In genomic region chr7:120835449-120836359, GRCm38 (mm10) we compare ENCODE assay signal across 8 mouse cellular contexts. TPM values are rescaled to one million over a fixed set of nuclear protein-coding genes. Genes with fewer than 3 reads are reported as not detected.
DNase-seq lines count a peak whose midpoint lies in the region; ATAC-seq lines count a peak whose summit lies in the region.

No protein-coding gene starts in this region.

- H3K4me2 ChIP-seq in embryonic facial prominence, embryonic 11.5 days (ENCODE audit: low read depth, low read length) = peak overlapping the region; percentile 65
- H3K4me2 ChIP-seq in midbrain, embryonic 12.5 days (replicated peaks) = peak overlapping the region; percentile 57

- DNase-seq in 3134 (ENCODE audit: extremely low read depth, insufficient read length, low spot score) = peak; percentile 85
- DNase-seq in adrenal gland, postnatal 25 days = peak; percentile 89
- DNase-seq in embryonic facial prominence, embryonic 11.5 days (ENCODE audit: low spot score) = peak; percentile 94
- DNase-seq in heart, adult 11 months = peak; percentile 99
- peak; percentile 92 for DNase-seq in kidney, adult 11 months
- peak; percentile 92 for DNase-seq in limb, embryonic 10.5 days (ENCODE audit: low spot score)
- peak; percentile 98 for DNase-seq in skeletal muscle tissue, adult 2 months (ENCODE audit: low read depth, low spot score)

- peak overlapping the region; percentile 44 for H3K4me3 ChIP-seq in embryonic facial prominence, embryonic 11.5 days (ENCODE audit: low read depth, low read length)
- peak overlapping the region; percentile 69 for H3K4me3 ChIP-seq in limb, embryonic 10.5 days
- H3K4me3 ChIP-seq in midbrain, embryonic 12.5 days = peak overlapping the region; percentile 57

- no peak overlapping the region for H3K27ac ChIP-seq in embryonic facial prominence, embryonic 11.5 days (replicated peaks; ENCODE audit: low read depth, low read length)
- peak overlapping the region; percentile 73 for H3K27ac ChIP-seq in limb, embryonic 10.5 days
- H3K27ac ChIP-seq in midbrain, embryonic 12.5 days (replicated peaks) = peak overlapping the region; percentile 56

- WGBS in embryonic facial prominence, embryonic 11.5 days = 1% methylated on average over 41 of the region's 41 CpGs
- 2% methylated on average over 41 of the region's 41 CpGs for WGBS in limb, embryonic 10.5 days
- under 1% methylated on average over 41 of the region's 41 CpGs for WGBS in midbrain, embryonic 12.5 days

- no peaks in the 10 kb centered on the region for H3K9me3 ChIP-seq in embryonic facial prominence, embryonic 11.5 days (replicated peaks; ENCODE audit: control insufficient read depth, low read length)
- H3K9me3 ChIP-seq in limb, embryonic 10.5 days (replicated peaks) = no peaks in the 10 kb centered on the region
- no peaks in the 10 kb centered on the region for H3K9me3 ChIP-seq in midbrain, embryonic 12.5 days

- H3K36me3 ChIP-seq in embryonic facial prominence, embryonic 11.5 days (replicated peaks; ENCODE audit: control insufficient read depth, insufficient read depth, low read depth, low read length) = no peaks in the 10 kb centered on the region
- H3K36me3 ChIP-seq in limb, embryonic 10.5 days = no peaks in the 10 kb centered on the region
- H3K36me3 ChIP-seq in midbrain, embryonic 12.5 days = no peaks in the 10 kb centered on the region

- no peaks in the 10 kb centered on the region for H3K27me3 ChIP-seq in embryonic facial prominence, embryonic 11.5 days (ENCODE audit: control insufficient read depth, insufficient read depth, low read length)
- H3K27me3 ChIP-seq in limb, embryonic 10.5 days (ENCODE audit: low read depth, poor library complexity, severe bottlenecking) = peaks cover 17% of the 10 kb centered on the region
- peaks cover 34% of the 10 kb centered on the region for H3K27me3 ChIP-seq in midbrain, embryonic 12.5 days

- no peaks in the 10 kb centered on the region; the same call in 1 of the 2 replicates for H3K4me1 ChIP-seq in embryonic facial prominence, embryonic 11.5 days (ENCODE audit: control insufficient read depth, insufficient read depth, low read length)
- peaks cover 17% of the 10 kb centered on the region for H3K4me1 ChIP-seq in limb, embryonic 10.5 days
- peaks cover 8% of the 10 kb centered on the region; the same call in 1 of the 2 replicates for H3K4me1 ChIP-seq in midbrain, embryonic 12.5 days

- H3K9ac ChIP-seq in embryonic facial prominence, embryonic 11.5 days (replicated peaks; ENCODE audit: low read length) = peak overlapping the region; percentile 14; the same call in 1 of the 2 replicates
- H3K9ac ChIP-seq in midbrain, embryonic 12.5 days (replicated peaks) = peak overlapping the region; percentile 43

- peak; percentile 84 for ATAC-seq in embryonic facial prominence, embryonic 11.5 days (replicated peaks; ENCODE audit: insufficient number of reproducible peaks, low FRiP score, low TSS enrichment, low read depth)
- peak; percentile 87 for ATAC-seq in midbrain, embryonic 12.5 days (ENCODE audit: low FRiP score, low read depth)

RNA-seq across cellular contexts. Expression of gene Eef2k, which starts 6.9 kb away (rescaled TPM):
- 40.4 and 68.2 TPM in 2 replicates for total RNA-seq in adrenal gland, postnatal 25 days (2021)
- polyA plus RNA-seq in embryonic facial prominence, embryonic 11.5 days (2014; fragmentation: Nextera tagmentation; extraction: Ambion mirVana) = 8.7 and 10.6 TPM in 2 replicates
- polyA plus RNA-seq in limb, embryonic 10.5 days (2016; fragmentation: Nextera tagmentation; extraction: Ambion mirVana) = 21.3 and 23.5 TPM in 2 replicates
- polyA plus RNA-seq in midbrain, embryonic 12.5 days (2016; fragmentation: Nextera tagmentation; extraction: Ambion mirVana) = 27.9 and 29.6 TPM in 2 replicates

RNA-seq across cellular contexts. Expression of gene Gm5737, which starts 23.5 kb away (rescaled TPM):
- total RNA-seq in adrenal gland, postnatal 25 days (2021) = not detected in 2 replicates
- not detected in 2 replicates for polyA plus RNA-seq in embryonic facial prominence, embryonic 11.5 days (2014; fragmentation: Nextera tagmentation; extraction: Ambion mirVana)
- polyA plus RNA-seq in limb, embryonic 10.5 days (2016; fragmentation: Nextera tagmentation; extraction: Ambion mirVana) = not detected in 2 replicates
- polyA plus RNA-seq in midbrain, embryonic 12.5 days (2016; fragmentation: Nextera tagmentation; extraction: Ambion mirVana) = not detected in 2 replicates
